34 mouse cellular contexts compared by ENCODE assay signal in genomic region chr4:133504300-133504699, GRCm38 (mm10). TPM values are rescaled to one million over a fixed set of nuclear protein-coding genes. Genes with fewer than 3 reads are reported as not detected.
"Had no signal": no experiment of that assay in that cellular context is flagged by ENCODE, and none has a peak within 500 bp of the region (broad histone marks: within the 10 kb centered on the region; RNA-seq: fewer than 3 reads in every experiment).

No protein-coding gene starts in this region.

- H3K4me1 ChIP-seq: embryonic facial prominence, embryonic 12.5 days; embryonic facial prominence, embryonic 15.5 days; forebrain, embryonic 12.5 days; forebrain, embryonic 13.5 days had no signal

- H3K36me3 ChIP-seq: embryonic facial prominence, embryonic 10.5 days; embryonic facial prominence, embryonic 12.5 days; embryonic facial prominence, embryonic 13.5 days; embryonic facial prominence, embryonic 15.5 days; forebrain, embryonic 10.5 days; forebrain, embryonic 12.5 days; forebrain, embryonic 15.5 days had no signal

- DNase-seq: cerebellum, postnatal 14 days; cerebellum, postnatal 36 days; embryo, embryonic 11 days; forebrain, postnatal 0 days; gastrocnemius, adult 2 months; gastrocnemius, postnatal 10 days; gastrocnemius, postnatal 14 days; gastrocnemius, postnatal 25 days; gastrocnemius, postnatal 36 days; heart, adult 11 months; heart, adult 18-20 months; heart, adult 2 months had no signal

- H3K4me2 ChIP-seq: embryonic facial prominence, embryonic 12.5 days; embryonic facial prominence, embryonic 13.5 days; embryonic facial prominence, embryonic 15.5 days; forebrain, embryonic 12.5 days; forebrain, embryonic 13.5 days; forebrain, embryonic 15.5 days had no signal

- H3K9ac ChIP-seq: embryonic facial prominence, embryonic 12.5 days; embryonic facial prominence, embryonic 13.5 days; embryonic facial prominence, embryonic 15.5 days; forebrain, embryonic 12.5 days; forebrain, embryonic 13.5 days; forebrain, embryonic 15.5 days; forebrain, postnatal 0 days had no signal

- H3K4me3 ChIP-seq: embryonic facial prominence, embryonic 10.5 days; embryonic facial prominence, embryonic 12.5 days; embryonic facial prominence, embryonic 13.5 days; embryonic facial prominence, embryonic 15.5 days; erythroblast, embryonic 14.5 days; forebrain, embryonic 10.5 days; forebrain, embryonic 12.5 days; forebrain, embryonic 13.5 days; forebrain, embryonic 15.5 days; gastrocnemius, adult 2 months; heart, adult 2 months had no signal

- ATAC-seq: forebrain, embryonic 13.5 days; forebrain, embryonic 14.5 days; forebrain, embryonic 15.5 days; forebrain, embryonic 16.5 days; forebrain, postnatal 0 days had no signal

- H3K27ac ChIP-seq: embryonic facial prominence, embryonic 10.5 days; embryonic facial prominence, embryonic 12.5 days; embryonic facial prominence, embryonic 13.5 days; embryonic facial prominence, embryonic 15.5 days; forebrain, embryonic 10.5 days; forebrain, embryonic 12.5 days; forebrain, embryonic 13.5 days; forebrain, embryonic 15.5 days; gastrocnemius, adult 2 months; heart, adult 2 months had no signal

- H3K9me3 ChIP-seq: embryonic facial prominence, embryonic 10.5 days; embryonic facial prominence, embryonic 12.5 days; embryonic facial prominence, embryonic 13.5 days; embryonic facial prominence, embryonic 15.5 days; forebrain, embryonic 10.5 days; forebrain, embryonic 12.5 days; forebrain, embryonic 13.5 days; forebrain, embryonic 15.5 days had no signal

RNA-seq across cellular contexts. Expression of gene Trnp1, which starts 6.0 kb away (rescaled TPM):
- total RNA-seq: common myeloid progenitor, adult 5-6 weeks; granulocyte monocyte progenitor cell, adult 5-6 weeks had no signal
- polyA plus RNA-seq: erythroblast, embryonic 14.5 days had no signal

RNA-seq across cellular contexts. Expression of gene Kdf1, which starts 14.5 kb away (rescaled TPM):
- total RNA-seq: common myeloid progenitor, adult 5-6 weeks; forebrain, postnatal 0 days; gastrocnemius, adult 18-20 months; gastrocnemius, adult 2 months; gastrocnemius, adult 8-10 months; gastrocnemius, postnatal 10 days; gastrocnemius, postnatal 14 days; gastrocnemius, postnatal 25 days; gastrocnemius, postnatal 36 days; gastrocnemius, postnatal 4 days; heart, adult 18-20 months; heart, adult 2 months; heart, adult 8-10 months had no signal
- polyA plus RNA-seq: erythroblast, embryonic 14.5 days had no signal

RNA-seq across cellular contexts. Expression of gene Tent5b, which starts 24.4 kb away (rescaled TPM):
- total RNA-seq: common myeloid progenitor, adult 5-6 weeks; granulocyte monocyte progenitor cell, adult 5-6 weeks had no signal
- polyA plus RNA-seq: erythroblast, embryonic 14.5 days had no signal

RNA-seq across cellular contexts. Expression of gene Nr0b2, which starts 48.9 kb away (rescaled TPM):
- total RNA-seq: common myeloid progenitor, adult 5-6 weeks; forebrain, postnatal 0 days; gastrocnemius, adult 18-20 months; gastrocnemius, adult 2 months; gastrocnemius, postnatal 14 days; gastrocnemius, postnatal 25 days; gastrocnemius, postnatal 36 days; gastrocnemius, postnatal 4 days had no signal
- polyA plus RNA-seq: cortical plate, adult 2 months; embryonic facial prominence, embryonic 11.5 days; embryonic facial prominence, embryonic 12.5 days; embryonic facial prominence, embryonic 13.5 days; embryonic facial prominence, embryonic 14.5 days; erythroblast, embryonic 14.5 days; forebrain, embryonic 10.5 days; forebrain, embryonic 12.5 days; forebrain, embryonic 13.5 days; forebrain, embryonic 14.5 days; forebrain, embryonic 15.5 days; forebrain, embryonic 16.5 days; forebrain, postnatal 0 days; frontal cortex, adult 2 months; gonadal fat pad, adult 2 months had no signal
